In genomic region chr7:133159519-133159918, GRCm38 (mm10) we compare ENCODE assay signal across 26 mouse cellular contexts. TPM values are rescaled to one million over a fixed set of nuclear protein-coding genes. Genes with fewer than 3 reads are reported as not detected.
"Had no signal": no experiment of that assay in that cellular context is flagged by ENCODE, and none has a peak within 500 bp of the region (broad histone marks: within the 10 kb centered on the region; RNA-seq: fewer than 3 reads in every experiment).

No protein-coding gene starts in this region.

- H3K4me2 ChIP-seq: heart, embryonic 11.5 days; hindbrain, embryonic 12.5 days; hindbrain, embryonic 14.5 days; kidney, embryonic 15.5 days; limb, embryonic 13.5 days; limb, embryonic 15.5 days; liver, embryonic 12.5 days had no signal

- H3K4me3 ChIP-seq: gastrocnemius, adult 2 months; heart, adult 2 months; hindbrain, embryonic 10.5 days; hindbrain, embryonic 12.5 days; kidney, embryonic 15.5 days; limb, embryonic 13.5 days; limb, embryonic 15.5 days; liver, embryonic 12.5 days had no signal

- H3K27ac ChIP-seq: gastrocnemius, adult 2 months; heart, adult 2 months; hindbrain, embryonic 10.5 days; hindbrain, embryonic 12.5 days; hindbrain, embryonic 14.5 days; kidney, embryonic 15.5 days; kidney, postnatal 0 days; limb, embryonic 13.5 days; limb, embryonic 15.5 days; liver, embryonic 12.5 days had no signal

- ATAC-seq: hindbrain, embryonic 16.5 days; intestine, embryonic 16.5 days; liver, embryonic 12.5 days had no signal

- H3K9ac ChIP-seq: hindbrain, embryonic 12.5 days; hindbrain, embryonic 14.5 days; kidney, embryonic 15.5 days; limb, embryonic 13.5 days; limb, embryonic 15.5 days; liver, embryonic 12.5 days had no signal

- H3K9me3 ChIP-seq: hindbrain, embryonic 10.5 days; hindbrain, embryonic 12.5 days; kidney, embryonic 15.5 days; limb, embryonic 13.5 days; limb, embryonic 15.5 days; liver, embryonic 12.5 days had no signal

- H3K4me1 ChIP-seq: liver, embryonic 12.5 days had no signal

- DNase-seq: gastrocnemius, adult 2 months; gastrocnemius, postnatal 10 days; gastrocnemius, postnatal 25 days; heart, adult 2 months; heart, postnatal 10 days; heart, postnatal 4 days; kidney, adult 11 months; kidney, adult 2 months; kidney, adult 9 months; kidney, postnatal 14 days; kidney, postnatal 36 days; layer of hippocampus, adult 9-11 months; layer of hippocampus, postnatal 36 days; left cerebral cortex, postnatal 4 days had no signal

- H3K27me3 ChIP-seq: hindbrain, embryonic 12.5 days; kidney, embryonic 15.5 days; limb, embryonic 13.5 days; limb, embryonic 15.5 days; liver, embryonic 12.5 days had no signal

- H3K36me3 ChIP-seq: hindbrain, embryonic 10.5 days; hindbrain, embryonic 12.5 days; kidney, embryonic 15.5 days; limb, embryonic 13.5 days; limb, embryonic 15.5 days; liver, embryonic 12.5 days had no signal

RNA-seq across cellular contexts. Expression of gene Fgfr2, which starts 36.4 kb away (rescaled TPM):
- total RNA-seq: granulocyte monocyte progenitor cell, adult 5-6 weeks had no signal
